Mouse (Mus musculus): Measurements from ENCODE around the gene Tff2. TPM values are rescaled to one million over a fixed set of nuclear protein-coding genes. Genes with fewer than 3 reads are reported as not detected.

Gene Tff2
- total RNA-seq, 2 experiments from 2014 or later: not detected

- no peak for DNase-seq (ENCODE audit: low spot score in 2 of 2)
Measured at GRCm38 (mm10) chr17:31136821-31137220, 7.3 kb downstream of the Tff2 start.

GRCm38 (mm10) chr17:31136291-31136690, 7.8 kb downstream of the Tff2 start:
- no peak for DNase-seq (ENCODE audit: low spot score in 2 of 2)

GRCm38 (mm10) chr17:31134913-31135312, 9.2 kb downstream of the Tff2 start:
- no peak for DNase-seq (ENCODE audit: low spot score in 2 of 2)

GRCm38 (mm10) chr17:31133776-31134175, 10.3 kb downstream of the Tff2 start:
- DNase-seq (ENCODE audit: low spot score in 2 of 2): no peak

- no peak for DNase-seq (ENCODE audit: low spot score in 2 of 2)
Measured at GRCm38 (mm10) chr17:31131269-31131821, 12.7 kb downstream of the Tff2 start.

GRCm38 (mm10) chr17:31129452-31129851, 14.6 kb downstream of the Tff2 start, which contains the start of gene Tff3:
Tff3 (minus strand) TSS chr17:31129646.
- DNase-seq (ENCODE audit: low spot score in 2 of 2): no peak

GRCm38 (mm10) chr17:31128708-31129318, 15.3 kb downstream of the Tff2 start:
- DNase-seq (ENCODE audit: low spot score in 2 of 2): no peak

GRCm38 (mm10) chr17:31125548-31126266, 18.4 kb downstream of the Tff2 start:
- DNase-seq (ENCODE audit: low spot score in 2 of 2): no peak

- peak in 1 of 2 experiments; percentile 37 for DNase-seq (ENCODE audit: low spot score in 2 of 2)
Measured at GRCm38 (mm10) chr17:31121975-31122374, 22.1 kb downstream of the Tff2 start.

- peak; percentile 50 to 78 for DNase-seq (ENCODE audit: low spot score in 2 of 2)
Measured at GRCm38 (mm10) chr17:31119429-31119828, 24.7 kb downstream of the Tff2 start.

- DNase-seq (ENCODE audit: low spot score in 2 of 2): no peak
Measured at GRCm38 (mm10) chr17:31117946-31118345, 26.1 kb downstream of the Tff2 start.

- no peak for DNase-seq (ENCODE audit: low spot score in 2 of 2)
Measured at GRCm38 (mm10) chr17:31116063-31116462, 28.0 kb downstream of the Tff2 start.

- DNase-seq (ENCODE audit: low spot score in 2 of 2): no peak
Measured at GRCm38 (mm10) chr17:31113191-31113856, 30.8 kb downstream of the Tff2 start.

GRCm38 (mm10) chr17:31108388-31108787, 35.7 kb downstream of the Tff2 start:
- no peak for DNase-seq (ENCODE audit: low spot score in 2 of 2)

- DNase-seq (ENCODE audit: low spot score in 2 of 2): no peak
Measured at GRCm38 (mm10) chr17:31103823-31104222, 40.3 kb downstream of the Tff2 start.

- DNase-seq (ENCODE audit: low spot score in 2 of 2): no peak
Measured at GRCm38 (mm10) chr17:31103007-31103570, 41.0 kb downstream of the Tff2 start.

- no peak for DNase-seq (ENCODE audit: low spot score in 2 of 2)
Measured at GRCm38 (mm10) chr17:31098788-31099187, 45.3 kb downstream of the Tff2 start.

GRCm38 (mm10) chr17:31096893-31097292, 47.2 kb downstream of the Tff2 start:
- DNase-seq (ENCODE audit: low spot score in 2 of 2): no peak

- no peak for DNase-seq (ENCODE audit: low spot score in 2 of 2)
Measured at GRCm38 (mm10) chr17:31095570-31095969, 48.5 kb downstream of the Tff2 start.

GRCm38 (mm10) chr17:31094781-31095180, 49.3 kb downstream of the Tff2 start:
- no peak for DNase-seq (ENCODE audit: low spot score in 2 of 2)
